Mouse (Mus musculus) spleen, embryonic (tissue): ENCODE measurements at regions not wholly inside any gene's neighbourhood (a gene's known extent, or its start where the extent isn't known, plus 50 kb on each side); places are given as distances from the start of the nearest gene placed in this dataset.

Experiments used
- CTCF ChIA-PET: fragments of 350-600 bp; sonication (Branson Sonifier 250); formaldehyde crosslinking; loops from one replicate; lab custom pipeline; 2022; lab: Charles Lee

DNA sequence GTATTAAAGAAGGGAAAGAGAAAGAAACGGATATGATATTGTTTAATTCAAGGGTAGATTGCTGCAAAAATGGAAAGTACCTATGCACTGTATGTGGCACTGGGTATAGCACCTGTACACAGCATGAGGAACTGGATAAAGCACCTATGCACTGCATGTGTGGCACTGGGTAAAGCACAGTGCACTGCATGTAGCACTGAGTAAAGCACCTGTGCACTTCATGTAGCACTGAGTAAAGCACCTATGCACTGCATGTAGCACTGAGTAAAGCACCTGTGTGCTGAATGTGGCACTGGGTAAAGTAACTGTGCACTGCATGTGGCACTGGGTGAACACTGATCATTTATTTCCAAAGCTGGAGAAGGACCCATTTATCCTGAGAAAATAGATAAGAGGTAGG is 280.2 kb upstream of the Fam49a start:
- CTCF ChIA-PET = no interaction called here

DNA sequence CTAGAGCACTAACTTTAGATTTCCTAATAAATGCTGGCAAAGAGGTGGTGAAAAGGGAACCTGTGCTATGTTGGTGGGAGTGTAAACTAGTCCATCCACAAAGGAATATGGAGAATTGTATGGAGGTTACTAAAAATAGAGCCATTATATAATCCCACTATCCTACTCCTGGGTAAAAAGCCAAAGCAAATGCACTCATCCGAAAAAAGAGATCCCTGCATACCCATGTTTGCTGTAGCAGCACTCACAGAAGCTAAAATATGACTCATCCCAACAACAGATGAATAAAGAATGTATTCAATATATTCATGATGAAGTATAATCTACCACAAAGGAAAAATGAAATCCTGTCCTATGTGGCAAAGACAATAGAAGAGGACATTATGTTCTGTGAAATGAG is 268.4 kb upstream of the Fam49a start:
- CTCF ChIA-PET = no interaction called here

DNA sequence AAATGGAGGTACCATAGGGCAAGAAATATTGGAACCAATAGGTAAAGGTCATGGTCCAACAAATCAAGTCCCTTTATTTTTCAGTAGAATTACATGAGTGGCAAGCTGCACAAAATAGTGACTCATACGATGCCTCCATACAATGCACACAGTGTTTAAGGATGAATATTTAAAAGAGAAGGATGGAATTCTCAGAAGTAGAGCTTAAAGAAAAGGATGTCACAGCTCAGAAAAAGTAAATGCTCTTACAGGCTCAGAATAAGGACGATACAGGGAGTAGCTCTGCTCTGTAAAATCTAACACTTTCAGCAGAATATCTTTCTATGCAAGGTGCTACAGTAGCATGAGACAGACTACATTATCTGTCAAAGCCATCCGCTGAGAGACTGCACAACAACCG is 262.7 kb upstream of the Fam49a start:
- CTCF ChIA-PET = no interaction called here

DNA sequence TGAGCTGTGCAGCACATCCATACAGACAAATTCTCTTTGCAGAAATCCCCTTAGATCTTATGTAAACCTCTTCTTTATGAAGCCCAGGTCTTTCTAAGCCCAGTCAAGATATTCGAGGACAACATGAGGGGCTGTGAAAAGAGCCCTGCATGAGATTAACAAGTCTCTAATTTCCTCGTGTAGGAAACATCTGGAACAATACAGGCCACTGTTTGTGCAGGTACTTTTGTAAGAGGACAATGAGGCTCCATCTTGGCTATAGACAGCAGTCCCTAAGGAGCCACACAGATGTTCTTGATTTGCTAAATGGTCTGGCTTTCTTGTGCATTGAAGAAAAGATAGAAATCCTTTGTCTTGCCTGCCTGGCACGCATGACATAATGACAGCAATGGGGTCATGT is 259.5 kb upstream of the Fam49a start:
- CTCF ChIA-PET = no interaction called here

DNA sequence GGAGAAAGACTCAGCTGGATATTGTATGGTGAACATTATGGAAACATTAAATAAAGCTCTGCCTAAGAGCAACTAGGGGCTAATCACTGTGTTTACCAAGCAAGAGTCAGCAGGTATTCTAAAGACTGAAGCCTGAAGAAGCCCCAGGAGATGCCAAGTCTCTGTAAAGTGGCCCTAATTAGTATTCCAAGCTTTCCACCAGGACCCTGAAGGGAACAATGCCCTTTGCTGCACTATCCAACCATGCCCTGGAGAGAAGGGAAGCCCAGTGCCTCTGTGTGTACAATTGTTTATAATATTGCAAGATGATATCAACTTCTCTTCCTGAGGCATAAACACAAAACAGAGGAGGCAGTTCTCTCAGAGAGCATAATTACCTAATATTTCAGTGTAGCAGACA is 251.3 kb upstream of the Fam49a start:
- CTCF ChIA-PET = no interaction called here

DNA sequence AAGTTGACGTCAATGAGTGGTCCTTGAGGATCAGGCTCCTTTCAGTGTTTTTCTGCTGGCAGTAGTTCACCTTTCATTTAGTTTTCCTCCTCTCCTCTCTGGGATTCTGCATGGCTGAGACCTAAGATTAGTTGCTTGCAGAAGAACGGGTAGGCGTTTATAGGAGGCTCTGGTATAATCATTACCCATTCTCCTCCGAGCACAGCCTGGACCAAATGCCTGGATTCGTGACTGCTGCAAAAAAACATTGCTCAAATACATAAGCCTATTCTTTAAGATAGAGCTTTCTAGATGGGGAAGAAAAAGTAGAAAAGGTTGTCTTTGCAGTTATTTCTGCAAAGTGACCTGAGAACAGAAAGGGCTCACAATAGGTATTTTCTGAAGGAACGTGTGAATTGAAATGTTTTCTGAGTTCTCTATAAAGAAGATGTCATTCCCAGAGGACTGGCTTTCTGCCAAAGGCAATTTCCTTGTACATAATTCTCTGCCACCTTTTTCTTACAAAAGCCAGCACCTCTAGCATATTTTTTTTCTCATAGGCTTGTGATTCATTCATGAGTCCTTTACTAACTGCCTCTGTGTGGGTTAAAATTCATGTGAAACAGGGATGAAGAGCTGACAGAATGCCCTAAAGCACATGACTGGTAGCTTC is 238.0 kb upstream of the Fam49a start:
- CTCF ChIA-PET = no interaction called here

DNA sequence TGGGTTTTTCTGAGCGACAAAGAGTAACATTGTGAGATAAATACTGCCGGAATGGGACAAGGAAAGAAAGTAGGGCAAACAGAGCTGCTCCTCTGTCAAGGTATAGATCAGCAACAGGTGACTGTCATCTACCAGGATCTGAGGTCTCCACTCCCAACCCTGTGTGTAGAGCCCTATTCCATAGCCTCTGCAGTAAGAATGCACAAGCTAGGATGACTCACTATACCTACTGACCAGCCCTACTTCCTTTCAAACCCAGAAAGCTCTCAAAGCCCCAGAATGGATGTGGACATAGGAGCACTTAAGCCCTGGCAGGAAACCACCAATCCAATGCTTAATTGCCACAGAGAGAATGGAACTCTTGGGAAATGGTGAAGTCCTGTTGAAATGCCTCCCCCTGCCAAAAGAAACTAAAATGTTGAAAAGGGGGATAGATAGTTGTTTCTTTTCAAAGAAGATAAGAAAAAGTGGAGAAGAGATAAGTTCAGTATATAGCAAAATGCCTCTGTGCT is 231.8 kb upstream of the Fam49a start:
- CTCF ChIA-PET = no interaction called here

DNA sequence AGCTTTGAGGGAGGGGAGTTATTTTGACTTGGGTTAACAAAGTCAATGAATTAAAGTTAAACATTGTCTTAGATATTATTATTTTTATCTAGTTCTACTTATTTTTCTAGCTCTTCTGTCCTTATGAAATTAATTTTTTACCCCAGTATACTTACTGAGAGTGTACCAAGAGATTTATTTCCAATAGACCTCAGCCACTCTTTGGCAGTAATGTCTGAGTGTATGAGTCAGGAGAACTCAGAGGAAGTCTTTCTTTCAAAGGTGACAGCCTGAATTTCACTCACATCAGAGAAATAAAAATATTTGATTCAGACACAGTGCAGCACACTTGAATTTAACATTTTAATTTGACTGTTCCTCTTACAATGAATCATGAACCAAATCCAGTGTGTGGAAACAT is 227.4 kb upstream of the Fam49a start:
- CTCF ChIA-PET = interaction anchor here (0.6 kb wide), 1 partner anchor 1157 kb away, joined by 4 read pairs; no protein-coding TSS in a partner anchor

DNA sequence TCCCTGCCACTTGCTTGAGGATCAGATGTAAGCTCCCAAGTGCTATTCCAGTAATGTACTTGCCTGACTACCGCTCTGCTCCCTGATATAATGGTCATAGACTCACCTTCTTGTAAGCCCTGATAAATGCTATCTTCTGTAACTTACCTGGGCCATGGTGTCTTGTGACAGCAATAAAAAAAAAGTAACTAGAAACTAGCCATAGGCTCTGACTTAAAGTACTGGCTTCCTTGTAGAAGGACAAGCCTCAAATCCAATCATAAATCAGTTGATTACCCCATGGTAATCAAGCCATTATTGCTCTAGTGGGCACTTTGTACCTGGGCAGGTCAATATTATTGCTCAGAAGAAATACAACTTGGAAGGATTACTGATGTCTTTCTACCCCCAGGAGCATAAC is 222.7 kb upstream of the Fam49a start:
- CTCF ChIA-PET = no interaction called here

DNA sequence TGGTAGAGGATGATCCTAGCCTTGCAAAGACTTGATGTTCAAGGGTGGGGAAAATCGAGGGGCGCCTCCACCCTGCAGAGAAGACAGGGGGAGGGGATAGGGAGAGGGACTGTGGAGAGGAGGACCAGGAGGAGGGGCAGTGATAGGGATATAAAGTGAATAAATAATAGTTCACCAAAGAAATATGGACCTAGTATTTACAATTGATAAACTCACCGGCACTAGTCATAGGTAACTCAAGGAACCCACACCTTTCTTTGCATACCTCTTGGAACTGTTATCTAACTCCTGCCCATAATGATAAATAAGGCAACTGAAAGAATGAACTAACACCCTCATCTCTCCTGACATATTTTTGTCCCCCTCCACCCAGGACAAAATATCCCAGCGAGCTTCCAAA is 199.7 kb upstream of the Fam49a start:
- CTCF ChIA-PET = no interaction called here

DNA sequence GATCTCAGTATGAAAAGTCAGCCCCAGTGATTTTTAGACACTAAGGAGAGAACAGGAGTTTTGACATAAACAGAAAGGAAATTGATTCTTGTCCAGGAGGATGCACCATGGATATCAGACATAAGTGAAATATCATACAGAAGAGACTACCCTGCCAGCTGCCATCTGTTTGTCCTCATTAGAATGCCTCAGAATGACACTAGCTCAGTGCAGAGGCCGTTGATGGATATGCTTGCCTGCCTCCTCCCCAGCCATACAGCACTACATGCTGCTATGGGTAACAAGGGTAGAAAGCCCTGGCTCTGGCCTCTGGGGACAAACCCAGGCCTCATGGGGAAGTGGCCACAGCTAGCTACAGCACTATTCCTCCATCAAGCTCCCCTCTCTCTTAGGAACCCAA is 198.0 kb upstream of the Fam49a start:
- CTCF ChIA-PET = no interaction called here

DNA sequence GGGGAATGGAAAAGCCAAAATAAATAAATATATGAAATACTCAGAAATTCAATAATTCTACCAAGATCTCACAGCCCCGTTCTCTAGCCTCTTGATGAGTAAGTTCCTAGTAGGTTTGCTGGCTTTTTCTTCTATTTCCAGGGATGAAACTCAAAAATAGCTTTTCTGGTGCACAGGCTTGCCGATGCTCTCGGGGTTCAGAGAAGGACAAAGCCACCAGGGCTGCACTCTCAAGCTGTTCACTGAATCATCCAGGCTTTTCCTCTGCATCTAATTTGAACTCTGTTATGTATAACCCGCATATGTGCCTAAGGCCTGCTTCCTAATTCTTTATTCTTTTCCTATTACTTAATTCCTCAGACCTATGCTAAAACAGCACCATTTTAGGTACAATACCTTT is 197.5 kb upstream of the Fam49a start:
- CTCF ChIA-PET = no interaction called here

DNA sequence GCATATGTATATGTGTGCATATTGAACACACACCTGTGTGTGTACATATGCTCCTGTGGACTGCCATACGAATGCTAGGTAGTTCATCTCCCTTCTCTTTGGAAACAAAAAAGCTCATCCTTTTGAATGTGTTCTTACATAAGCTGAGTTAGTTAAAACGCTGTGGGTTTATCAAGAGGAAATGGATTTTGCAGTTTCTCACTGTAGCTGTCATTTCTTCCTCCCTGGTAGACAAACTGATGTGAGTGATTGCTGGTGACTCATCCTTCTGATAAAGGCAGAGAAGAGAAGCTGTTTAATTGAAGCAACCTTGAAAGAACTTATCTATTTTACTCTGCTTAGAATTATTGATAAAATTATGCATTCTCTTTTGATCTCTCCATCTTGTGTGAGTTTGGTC is 173.6 kb upstream of the Fam49a start:
- CTCF ChIA-PET = no interaction called here
